Mouse (Mus musculus) adrenal gland, adult 2 months (tissue): ENCODE results near the gene Zfp410. TPM values are rescaled to one million over a fixed set of nuclear protein-coding genes. Genes with fewer than 3 reads are reported as not detected.

Source experiments
- DNase-seq: peaks from one replicate; pipeline ENCODE4 v3.0.0; 2021
- polyA plus RNA-seq: library from polyadenylated mRNA; depleted of rRNA; stranded (reverse); fragments of >200 nt; gene quantifications from 2 replicates; pipeline ENCODE4 v1.2.3, GENCODE M21; 2012; rRNA removed
- total RNA-seq, 2 experiments: library from RNA; stranded (reverse); gene quantifications; 2 replicates each; pipeline ENCODE4 v1.2.3; 2021

Zfp410 gene
- total and polyA plus RNA-seq, 3 experiments, result 8.3 to 39.6 (median 26.4) TPM

DNA sequence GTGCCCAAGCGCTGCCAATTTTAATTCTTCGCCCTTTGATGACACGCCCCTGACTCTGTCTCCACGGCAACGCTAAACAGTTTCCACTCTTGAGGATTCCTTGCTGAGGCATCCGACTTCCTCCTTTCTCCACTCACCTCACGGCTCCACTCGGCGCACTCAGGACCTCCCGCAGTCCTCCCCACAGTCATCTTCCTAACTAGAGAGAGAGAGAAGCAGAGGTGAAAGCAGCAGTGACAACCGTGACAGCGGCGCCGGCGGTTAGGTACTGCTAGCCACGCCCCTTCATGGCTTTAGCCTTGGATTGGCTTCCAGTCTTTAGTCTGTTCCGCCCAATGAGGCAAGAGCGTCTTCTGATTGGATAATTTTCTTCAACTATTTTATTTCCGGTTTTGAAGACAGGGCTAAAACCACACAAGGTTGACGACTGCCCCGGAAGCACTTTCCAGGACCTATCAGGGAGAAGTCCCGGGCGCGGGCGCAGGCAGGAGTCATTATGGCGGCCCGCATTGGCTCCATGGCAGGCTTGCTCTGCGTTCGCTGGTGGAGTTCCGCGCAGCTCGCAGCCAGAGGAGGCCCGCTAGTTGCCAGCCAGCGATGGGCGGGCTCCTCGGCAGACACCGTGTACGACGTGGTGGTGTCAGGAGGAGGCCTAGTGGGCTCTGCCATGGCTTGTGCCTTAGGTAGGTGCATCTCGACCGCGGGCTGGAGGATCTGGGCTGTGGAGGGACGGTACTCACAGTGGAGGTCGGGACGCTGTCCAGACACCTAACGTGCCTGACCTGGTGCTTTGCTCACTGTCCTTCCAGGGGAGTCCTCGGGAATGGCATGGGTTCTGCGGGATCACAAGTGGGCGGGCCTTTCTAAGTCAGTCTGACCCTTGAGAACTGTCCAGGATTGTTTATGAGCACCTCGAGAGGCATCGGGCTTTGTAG is 45.2 kb downstream of the Zfp410 start, which contains the start of the genes Coq6 and Fam161b:
TSS of gene Coq6 (plus strand) at position 103 of the 935 bp plus-strand sequence.
TSS of gene Fam161b (minus strand) at position 279 of the 935 bp plus-strand sequence.
- peak; percentile 95 for DNase-seq

DNA sequence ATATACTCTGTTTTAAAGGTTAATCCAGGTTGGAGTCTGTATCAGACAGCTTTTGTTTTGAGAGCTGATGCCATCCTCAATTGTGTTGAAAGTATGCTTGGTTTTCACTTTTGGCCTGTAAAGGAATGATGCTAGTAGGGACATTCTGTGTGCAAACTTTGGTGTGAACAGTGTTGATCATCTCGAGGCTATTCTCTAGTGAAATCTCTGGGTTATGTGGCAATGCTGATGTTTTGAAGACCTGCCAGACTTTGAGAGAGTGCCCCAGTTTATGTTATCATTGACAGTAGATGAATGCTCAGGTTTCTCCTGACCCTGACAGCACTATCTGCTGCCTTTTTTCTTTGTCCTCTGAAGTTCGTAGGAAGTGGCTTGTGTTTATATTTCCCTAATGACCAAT is 46.2 kb downstream of the Zfp410 start:
- DNase-seq, result peak; percentile 33

DNA sequence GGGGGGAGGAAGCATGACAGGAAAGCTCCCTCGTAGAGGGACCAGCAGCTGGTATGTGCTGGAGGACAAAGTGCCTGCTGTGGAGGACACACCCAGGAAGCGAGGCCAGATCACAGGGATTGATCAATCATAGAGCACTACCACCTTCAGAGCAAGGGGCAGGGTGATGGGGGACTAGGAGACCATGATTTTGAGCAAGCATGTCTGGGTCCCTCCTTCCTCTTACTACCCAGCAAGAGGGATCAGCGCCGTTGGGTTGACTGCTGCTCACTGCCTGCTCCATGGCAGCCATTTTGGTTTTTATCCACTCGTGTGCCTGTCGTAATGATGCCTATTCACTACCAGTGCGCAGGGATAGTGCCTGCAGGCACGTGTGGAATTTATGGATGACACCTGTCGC is 47.6 kb downstream of the Zfp410 start:
- DNase-seq, result no peak

DNA sequence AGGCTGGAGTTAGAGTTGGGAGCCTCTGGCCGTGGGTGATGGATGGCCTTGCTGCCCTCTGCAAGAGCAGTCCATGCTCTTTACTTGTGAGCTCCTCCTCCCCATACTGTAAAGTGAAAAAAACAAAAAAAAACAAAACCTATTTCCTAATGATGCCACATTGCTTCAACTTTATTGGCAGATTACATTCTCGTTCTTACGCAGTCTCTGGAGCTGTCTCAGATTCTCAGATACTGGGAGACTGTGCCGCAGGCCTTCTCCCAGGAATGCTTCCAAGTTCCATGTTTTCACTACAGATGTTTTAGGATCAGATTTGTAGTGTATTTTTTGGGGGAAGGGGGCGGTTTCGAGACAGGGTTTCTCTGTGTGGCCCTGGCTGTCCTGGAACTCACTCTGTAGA is 48.5 kb downstream of the Zfp410 start:
- DNase-seq, result no peak

DNA sequence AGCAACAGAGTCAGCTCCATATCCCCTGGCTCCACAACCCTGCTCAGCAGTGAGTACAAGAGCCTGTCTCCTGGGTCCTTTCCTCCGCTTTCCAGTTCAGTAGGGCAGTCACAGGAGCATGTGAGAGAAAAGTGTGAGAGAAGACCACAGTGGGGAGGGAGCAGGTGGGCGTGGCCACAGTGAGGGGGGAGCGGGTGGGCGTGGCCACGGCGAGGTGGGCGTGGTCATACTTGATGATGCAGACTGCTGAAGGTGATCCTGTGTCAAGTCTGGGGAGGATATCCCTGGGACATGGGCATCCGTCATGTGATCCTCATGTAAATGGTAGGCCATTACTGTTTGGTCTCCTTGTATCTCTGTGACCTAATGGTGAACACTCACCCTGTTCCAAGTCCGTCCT is 50.3 kb downstream of the Zfp410 start:
- DNase-seq, result no peak

DNA sequence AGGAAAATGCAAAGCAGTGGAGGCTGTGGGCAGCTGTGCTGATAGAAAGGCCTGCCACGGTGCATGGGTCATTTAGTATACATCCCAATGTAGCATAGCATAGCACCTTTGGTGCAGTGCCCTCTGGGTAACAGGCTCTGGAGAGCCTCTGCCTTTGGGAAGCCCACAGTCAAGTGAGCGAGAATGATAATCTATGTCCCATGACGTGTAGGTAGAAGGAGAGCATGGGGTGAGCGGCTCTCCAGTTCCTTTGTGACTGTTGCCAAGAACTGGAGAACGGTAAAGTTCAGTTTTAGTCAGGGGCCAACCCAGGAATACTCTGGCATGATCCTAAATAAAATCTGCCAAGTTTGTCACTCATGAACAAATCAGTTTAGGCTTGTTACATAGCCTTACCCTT is 55.0 kb downstream of the Zfp410 start:
- DNase-seq, result no peak

DNA sequence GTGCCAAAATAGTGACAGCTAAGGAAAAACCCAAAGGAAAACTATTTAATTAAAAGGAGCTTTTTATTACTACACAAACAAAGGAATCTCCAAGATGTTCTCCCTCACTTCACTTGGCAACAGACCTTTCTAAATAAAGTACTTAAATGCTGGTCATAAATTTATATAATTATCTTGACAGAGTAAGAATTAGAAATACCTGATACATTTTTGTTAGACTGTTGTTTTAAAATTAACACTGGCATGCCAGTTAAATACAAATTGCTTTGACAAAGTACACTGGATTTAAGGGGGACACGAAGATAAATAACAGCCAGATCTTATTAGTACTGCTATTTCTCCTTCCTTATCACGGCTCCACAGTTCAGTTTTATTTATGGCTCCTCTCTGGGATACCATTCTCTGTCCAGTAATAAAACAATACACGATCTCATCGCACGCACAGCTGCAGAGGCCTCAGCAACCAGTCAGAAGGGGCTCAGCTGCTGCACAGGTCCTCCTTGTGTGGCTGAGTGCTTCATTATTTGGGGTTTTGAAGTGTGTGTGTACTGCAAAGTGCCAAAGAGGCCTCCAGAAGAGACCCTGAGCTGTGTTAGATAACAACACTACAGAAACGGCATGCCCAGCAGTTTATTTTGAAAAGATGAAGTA is 57.3 kb downstream of the Zfp410 start:
- DNase-seq, result no peak

DNA sequence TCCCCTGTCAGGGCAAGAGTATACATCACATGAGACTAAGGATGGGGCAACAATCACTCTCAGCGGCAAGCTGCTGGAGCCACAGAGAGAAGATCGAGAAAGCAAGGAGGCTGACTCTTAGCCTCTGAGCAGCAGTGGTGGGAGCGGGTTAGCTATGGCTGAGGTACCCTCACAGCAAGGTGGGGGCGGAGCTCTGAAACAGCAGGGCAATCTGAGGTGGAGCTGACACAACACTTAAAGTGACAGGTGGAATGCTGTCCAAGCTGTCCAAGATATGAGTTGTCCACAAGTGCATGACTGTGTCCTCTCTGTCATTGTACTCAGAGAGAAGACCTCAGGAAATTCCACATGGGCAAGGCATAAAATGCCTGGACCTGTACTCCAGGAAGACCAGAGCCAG is 65.7 kb downstream of the Zfp410 start:
- no peak for DNase-seq

DNA sequence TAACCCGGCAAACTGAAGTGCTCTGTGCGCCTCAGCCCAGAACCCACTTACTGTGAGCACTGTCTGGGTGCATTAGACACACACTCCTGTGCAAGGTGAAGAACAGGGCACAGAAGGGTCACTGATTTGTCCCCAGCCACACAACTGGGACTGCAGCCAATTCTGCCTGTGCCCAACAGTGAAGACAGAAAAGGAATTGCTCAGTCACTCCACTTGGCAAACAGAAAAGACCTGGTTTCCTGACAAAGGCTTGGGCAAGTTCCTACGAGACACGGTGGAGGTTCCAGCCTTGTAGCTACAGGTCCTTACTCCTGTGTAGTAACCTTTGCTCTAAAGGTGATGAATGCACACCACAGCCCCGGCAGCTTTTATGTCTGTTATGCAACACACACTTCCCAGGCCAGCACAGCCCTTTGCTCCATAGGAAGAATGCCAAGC is 68.0 kb downstream of the Zfp410 start:
- peak; percentile 54 for DNase-seq

DNA sequence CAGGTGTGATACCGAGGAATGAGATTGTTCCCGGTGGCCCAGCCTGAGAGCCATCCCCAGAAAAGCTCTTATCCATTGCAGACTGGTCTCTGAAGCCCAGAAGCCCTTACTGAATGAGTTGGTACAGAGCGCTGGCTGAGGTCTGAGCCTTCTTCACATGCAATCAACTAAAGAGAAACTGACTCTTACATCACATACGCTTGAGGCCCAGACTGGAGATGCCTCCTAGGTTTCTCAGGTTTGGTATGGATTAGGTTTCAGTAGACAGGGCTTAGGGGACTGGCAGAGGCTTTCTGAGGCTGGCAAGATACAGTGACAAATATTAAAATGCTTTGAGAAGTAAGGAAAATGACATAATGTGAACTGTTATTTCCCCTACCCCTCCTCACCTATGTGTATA is 68.8 kb downstream of the Zfp410 start:
- DNase-seq, result no peak

DNA sequence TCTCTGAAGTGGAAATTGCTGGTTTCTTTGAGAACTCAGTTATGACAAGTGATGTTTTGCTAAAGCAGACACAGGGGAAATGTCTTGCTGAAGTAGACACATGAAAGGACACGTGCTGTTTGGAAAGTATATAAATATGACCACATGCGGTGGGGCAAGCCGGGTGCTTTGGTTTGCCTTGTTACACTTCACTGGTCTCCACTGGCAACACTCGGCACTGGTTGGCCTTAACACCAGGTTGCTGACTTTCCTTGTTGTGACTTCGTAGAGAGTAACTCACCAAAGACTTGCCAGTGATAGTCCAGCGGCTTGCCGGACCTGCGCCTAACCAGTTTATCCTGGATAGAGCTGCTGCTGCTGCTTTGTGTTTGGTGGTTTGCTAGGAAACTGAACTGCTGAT is 71.4 kb downstream of the Zfp410 start:
- no peak for DNase-seq

DNA sequence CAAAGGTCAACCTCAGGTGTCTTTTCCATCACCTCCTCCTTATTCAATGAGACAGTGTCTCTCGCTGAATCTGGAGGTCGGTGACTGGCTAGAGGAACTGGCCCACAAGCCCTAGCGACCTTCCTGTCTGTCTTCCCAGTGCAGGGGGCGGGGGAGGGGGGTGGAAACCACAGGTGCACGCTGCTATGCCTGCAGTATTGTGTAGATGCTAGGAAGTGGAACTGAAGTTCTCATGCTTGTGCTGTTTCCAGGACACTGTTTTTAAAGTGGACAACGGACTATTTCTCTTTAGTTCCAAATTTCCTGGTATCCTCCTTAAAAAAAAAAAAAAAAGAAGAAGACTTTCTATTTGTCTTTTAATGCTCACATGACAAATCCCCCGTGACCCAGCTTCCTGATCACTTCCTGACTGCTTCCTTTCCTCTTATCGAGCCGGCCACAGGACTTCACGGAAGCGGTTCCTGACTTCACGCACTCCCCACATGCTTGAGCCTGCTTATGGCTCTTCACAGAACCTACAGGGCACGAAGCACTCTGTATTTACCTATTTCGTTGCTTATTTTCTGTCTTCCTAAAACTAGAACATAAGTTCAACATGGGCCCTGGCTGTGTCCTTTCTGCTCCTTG is 72.2 kb downstream of the Zfp410 start:
- no peak for DNase-seq

DNA sequence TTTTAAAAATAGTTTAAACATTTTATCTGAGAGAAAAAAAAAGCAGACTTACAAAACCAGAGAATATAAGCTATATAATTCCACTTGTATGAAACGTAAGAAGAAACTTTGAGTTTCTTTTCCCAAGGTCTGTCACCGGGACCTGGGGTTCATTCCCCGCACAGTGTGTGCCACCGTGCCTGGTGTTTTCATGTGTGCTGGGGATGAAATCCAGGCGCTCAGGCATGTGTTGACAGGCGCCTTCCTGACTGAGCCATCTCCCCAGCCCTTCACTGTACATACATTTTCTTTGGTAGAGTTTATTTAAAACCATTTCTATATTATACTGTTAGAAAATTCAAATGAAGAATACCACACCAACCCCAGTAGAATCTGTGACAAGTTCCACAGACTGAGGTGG is 73.7 kb downstream of the Zfp410 start:
- DNase-seq, result no peak

DNA sequence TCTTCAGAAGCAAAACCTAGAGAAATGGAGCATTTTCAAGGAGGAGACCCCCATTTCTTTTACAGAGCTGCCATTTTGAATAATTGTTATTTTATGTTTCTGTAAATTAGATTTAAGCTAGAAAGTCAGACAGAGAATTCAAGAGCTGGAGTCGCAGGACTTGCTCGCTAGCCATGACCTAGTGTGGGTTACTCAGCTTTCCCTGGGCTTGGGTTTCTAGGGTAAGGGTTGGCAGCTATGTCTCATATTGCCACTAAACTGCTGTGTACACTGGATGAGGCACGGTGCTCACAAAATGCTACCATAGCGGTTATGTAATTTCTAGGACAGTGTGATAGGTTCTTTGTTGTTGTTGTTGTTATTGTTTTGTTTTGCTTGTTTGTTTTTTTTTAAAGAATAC is 76.0 kb downstream of the Zfp410 start:
- DNase-seq, result no peak

Other genes starting within 250 kb of the Zfp410 start
- gene Acot5, start 247.5 kb upstream of the Zfp410 start, total RNA-seq, result under 1 TPM; 0.23 to 0.35 TPM
- 0.19 and 0.52 TPM in 2 replicates for gene Acot5, start 247.5 kb upstream of the Zfp410 start, polyA plus RNA-seq
- 1 to 10 TPM; 3.9 to 6.0 TPM for gene Acot6, start 216.2 kb upstream of the Zfp410 start, total RNA-seq
- gene Acot6, start 216.2 kb upstream of the Zfp410 start, polyA plus RNA-seq, result 4.6 and 5.6 TPM in 2 replicates
- 10 to 100 TPM; 15.7 to 18.6 TPM for gene Dnal1, start 202.5 kb upstream of the Zfp410 start, total RNA-seq
- 2.6 and 3.3 TPM in 2 replicates for gene Dnal1, start 202.5 kb upstream of the Zfp410 start, polyA plus RNA-seq
- gene Pnma1, start 168.4 kb upstream of the Zfp410 start, total RNA-seq, result under 1 TPM; 0.28 to 0.43 TPM
- 0.15 TPM in 1 of 2 replicates, not detected in the other for gene Pnma1, start 168.4 kb upstream of the Zfp410 start, polyA plus RNA-seq
- gene Elmsan1, start 98.0 kb upstream of the Zfp410 start, total RNA-seq, result 10 to 100 TPM; 17.0 to 22.7 TPM
- 14.4 and 20.4 TPM in 2 replicates for gene Elmsan1, start 98.0 kb upstream of the Zfp410 start, polyA plus RNA-seq
- gene Ptgr2, start 31.6 kb upstream of the Zfp410 start, total RNA-seq, result 10 to 100 TPM; 75.1 to 99.4 TPM
- gene Ptgr2, start 31.6 kb upstream of the Zfp410 start, polyA plus RNA-seq, result 4.2 and 7.6 TPM in 2 replicates
- gene Coq6, start 44.8 kb downstream of the Zfp410 start, total RNA-seq, result 10 to 100 TPM; 57.3 to 59.7 TPM
- gene Coq6, start 44.8 kb downstream of the Zfp410 start, polyA plus RNA-seq, result 65.9 and 78.5 TPM in 2 replicates
- gene Fam161b, start 45.0 kb downstream of the Zfp410 start, total RNA-seq, result 1 to 10 TPM; 2.0 to 2.3 TPM
- gene Fam161b, start 45.0 kb downstream of the Zfp410 start, polyA plus RNA-seq, result 0.87 and 0.99 TPM in 2 replicates
- gene Entpd5, start 92.2 kb downstream of the Zfp410 start, total RNA-seq, result 100 to 1,000 TPM; 124 to 126 TPM
- gene Entpd5, start 92.2 kb downstream of the Zfp410 start, polyA plus RNA-seq, result 11.9 and 14.8 TPM in 2 replicates
- gene Bbof1, start 92.2 kb downstream of the Zfp410 start, total RNA-seq, result 1 to 10 TPM; 2.7 to 3.4 TPM
- gene Bbof1, start 92.2 kb downstream of the Zfp410 start, polyA plus RNA-seq, result not detected in 2 replicates
- 10 to 100 TPM; 16.0 to 19.6 TPM for gene Rnf113a2, start 100.3 kb downstream of the Zfp410 start, total RNA-seq
- gene Rnf113a2, start 100.3 kb downstream of the Zfp410 start, polyA plus RNA-seq, result 0.73 and 0.86 TPM in 2 replicates
- gene Aldh6a1, start 134.2 kb downstream of the Zfp410 start, total RNA-seq, result 100 to 1,000 TPM; 211 to 272 TPM
- 21.7 and 22.0 TPM in 2 replicates for gene Aldh6a1, start 134.2 kb downstream of the Zfp410 start, polyA plus RNA-seq
- gene Lin52, start 134.6 kb downstream of the Zfp410 start, total RNA-seq, result 10 to 100 TPM; 16.2 to 19.7 TPM
- 5.0 and 6.9 TPM in 2 replicates for gene Lin52, start 134.6 kb downstream of the Zfp410 start, polyA plus RNA-seq